Mouse (Mus musculus): Measurements from ENCODE around the gene Ston2.

The Ston2 gene

DNA sequence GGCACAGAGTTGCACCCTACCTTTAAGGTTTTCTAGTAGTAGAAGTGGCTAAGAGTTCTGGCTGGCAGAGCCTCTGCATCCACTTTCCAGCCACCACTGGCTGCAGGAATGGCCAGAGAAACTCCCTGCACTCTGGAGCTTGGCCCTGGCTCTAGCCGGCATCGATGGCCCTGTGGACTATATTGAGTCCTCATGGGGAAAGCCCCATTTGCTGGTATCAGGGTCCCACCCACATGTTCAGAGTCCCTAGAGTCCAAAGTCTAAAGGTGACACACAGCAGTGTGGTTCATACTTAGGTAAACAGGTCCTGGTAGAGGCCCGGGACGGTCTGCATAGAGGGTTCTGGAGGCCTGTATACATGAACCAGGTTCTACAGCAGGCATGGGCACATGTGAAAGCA, 92.0 kb downstream of the Ston2 start:
- no peak for DNase-seq

DNA sequence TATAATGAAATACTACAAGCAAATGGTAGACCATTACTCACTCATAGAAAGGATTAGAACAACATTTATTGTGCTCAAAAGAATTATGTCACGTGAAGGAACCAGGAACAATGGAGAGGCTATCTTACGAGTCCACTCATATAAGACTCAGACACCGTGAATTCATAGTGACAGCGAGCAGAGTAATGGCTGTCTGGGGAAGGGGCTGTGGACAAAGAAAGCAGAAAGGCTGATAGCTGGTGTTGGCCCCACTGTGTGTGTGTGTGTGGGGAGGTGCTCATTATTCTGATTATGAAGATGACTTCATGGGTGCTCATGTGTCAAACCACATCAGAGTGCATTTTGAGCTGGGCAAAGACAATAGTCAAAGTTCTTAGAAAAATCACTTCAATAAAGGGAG, 92.4 kb downstream of the Ston2 start:
- DNase-seq, result no peak

- no peak for DNase-seq
These were observed 93.4 kb downstream of the Ston2 start for GRCm38 (mm10) chr12:91694748-91695147.

- DNase-seq, result no peak
These were observed 94.6 kb downstream of the Ston2 start for GRCm38 (mm10) chr12:91693566-91693965.

GRCm38 (mm10) chr12:91692991-91693390, 95.2 kb downstream of the Ston2 start:
- DNase-seq, result no peak

- no peak for DNase-seq
These were observed 102.4 kb downstream of the Ston2 start for GRCm38 (mm10) chr12:91685674-91686290.

DNA sequence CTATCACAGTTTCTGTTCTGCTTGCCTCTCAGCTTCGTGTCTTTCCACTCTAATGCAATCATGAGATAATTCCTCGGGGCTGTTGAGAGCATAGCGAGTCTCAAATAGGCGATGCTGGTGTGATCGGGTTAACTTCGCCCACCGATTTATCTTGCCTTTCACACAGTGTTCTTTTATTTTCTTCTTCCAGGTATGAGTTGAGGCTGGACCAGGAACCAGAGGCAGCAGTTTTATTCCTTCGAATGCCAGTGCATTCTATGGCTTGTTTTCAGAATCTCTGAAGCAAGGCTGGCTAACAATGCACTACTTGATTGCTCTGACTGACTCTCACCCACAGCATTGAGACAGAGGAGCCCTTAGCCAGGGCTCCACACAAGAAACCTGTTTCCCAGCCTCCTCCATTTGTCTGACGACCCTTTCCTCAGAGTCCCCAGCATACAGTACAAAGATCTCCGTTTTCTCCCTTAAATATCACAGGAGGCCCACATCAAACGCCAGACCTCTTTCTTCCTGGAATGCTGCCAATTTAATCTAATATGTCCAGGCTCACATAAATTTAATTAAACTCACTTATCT, 103.3 kb downstream of the Ston2 start:
- no peak for DNase-seq

GRCm38 (mm10) chr12:91684101-91684839, 103.9 kb downstream of the Ston2 start:
- DNase-seq, result peak; percentile 74

DNA sequence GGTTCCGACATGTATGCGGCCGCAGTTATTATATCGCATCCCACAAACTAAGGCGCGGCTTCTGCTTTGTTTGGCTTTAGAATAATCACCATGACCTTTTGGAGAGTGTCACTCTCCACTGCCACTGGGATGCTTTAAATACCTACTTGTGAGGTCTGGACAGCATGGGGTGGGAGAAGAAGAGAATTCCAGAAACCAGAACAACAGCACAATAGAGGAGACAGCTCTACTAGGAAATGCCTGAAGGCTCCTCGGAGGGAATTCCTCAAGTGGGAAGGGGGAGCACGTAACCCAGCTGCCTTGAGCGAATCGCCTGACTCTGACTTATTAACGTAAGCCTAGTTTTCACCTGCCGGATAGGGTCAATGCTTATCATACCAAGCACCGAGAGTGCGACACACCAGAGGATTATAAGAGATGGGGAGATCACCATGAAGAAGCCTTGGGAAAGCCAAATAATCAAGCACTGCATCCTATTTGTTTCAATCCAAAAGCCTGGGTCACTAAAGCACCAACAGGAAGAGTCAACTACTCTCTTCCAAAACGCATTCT, 104.6 kb downstream of the Ston2 start:
- no peak for DNase-seq

- DNase-seq, result no peak
These were observed 105.1 kb downstream of the Ston2 start for GRCm38 (mm10) chr12:91683096-91683495.

DNA sequence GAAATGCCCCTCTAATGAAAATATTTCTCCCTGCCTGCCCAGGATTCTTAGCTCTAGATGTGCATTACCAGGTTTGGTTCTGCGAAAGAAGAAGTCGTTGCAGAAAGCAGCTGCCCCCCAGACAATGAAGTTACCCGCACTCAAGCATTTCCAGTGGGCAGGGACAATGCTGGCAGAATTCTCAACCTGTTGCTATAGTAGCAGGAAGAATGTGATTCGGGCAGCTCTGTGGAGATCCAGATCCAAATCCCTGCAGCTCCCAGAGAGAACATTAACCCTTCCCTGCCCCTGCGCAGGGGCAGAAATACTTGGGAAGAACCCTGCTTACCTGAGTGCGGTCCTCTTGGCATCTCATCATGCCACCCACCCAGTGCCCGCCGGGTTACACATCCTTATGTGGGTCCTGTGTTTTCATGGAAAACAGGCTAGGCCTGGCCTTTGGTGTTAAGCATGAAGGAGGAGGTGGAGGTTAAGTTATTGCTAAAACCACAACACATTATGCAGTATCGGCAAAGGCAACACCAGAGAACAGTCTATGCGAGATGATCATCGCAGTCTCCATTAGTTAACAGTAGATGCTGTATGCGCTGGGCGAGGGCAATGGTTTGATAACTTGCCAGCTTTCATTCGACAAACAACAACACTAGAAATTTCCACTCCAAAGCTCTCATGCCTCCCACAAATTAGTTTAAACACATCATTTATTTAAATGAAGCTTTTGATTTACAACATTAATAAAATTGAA, 108.7 kb downstream of the Ston2 start:
- no peak for DNase-seq

DNA sequence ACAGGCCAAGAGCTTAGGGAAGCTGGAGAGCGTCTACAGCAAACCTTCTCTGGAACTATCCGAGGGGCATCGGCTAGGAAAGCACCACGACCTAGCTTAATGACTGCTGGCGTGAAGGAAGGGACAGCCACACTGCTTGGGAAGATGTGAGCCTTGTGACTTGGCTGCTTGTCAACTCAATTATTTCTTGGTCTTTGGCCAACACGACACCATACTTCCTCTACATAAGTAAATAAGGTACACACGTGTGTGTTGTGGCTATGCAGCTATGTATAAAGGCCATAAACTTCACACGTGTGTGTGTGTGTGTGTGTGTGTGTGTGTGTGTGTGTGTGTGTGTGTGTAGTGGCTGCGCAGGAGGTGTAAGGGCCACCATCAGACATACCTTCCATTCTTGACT, 112.2 kb downstream of the Ston2 start:
- DNase-seq, result no peak

DNA sequence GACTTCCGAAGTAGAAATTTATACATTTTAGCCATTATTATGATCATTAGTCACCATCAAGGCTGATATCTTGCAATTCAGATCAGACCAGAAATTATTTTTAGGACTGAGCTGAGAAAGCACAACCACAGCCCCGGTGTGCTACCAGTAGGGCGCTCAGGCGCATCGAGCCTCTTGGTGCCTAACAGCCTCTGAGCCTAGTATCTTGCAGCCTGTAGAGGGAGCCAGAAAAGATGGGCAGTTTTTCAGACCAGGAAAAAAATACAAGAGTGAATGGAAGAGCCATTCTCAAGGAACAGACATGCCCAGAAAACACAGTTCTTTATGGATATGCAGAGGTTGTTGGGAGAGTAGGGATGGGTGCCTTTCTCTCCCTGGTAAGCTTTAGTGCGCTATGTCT, 115.0 kb downstream of the Ston2 start:
- DNase-seq, result peak; percentile 44

- DNase-seq, result no peak
These were observed 115.7 kb downstream of the Ston2 start for GRCm38 (mm10) chr12:91672528-91672927.

GRCm38 (mm10) chr12:91668529-91669245, 119.5 kb downstream of the Ston2 start:
- peak; percentile 66 for DNase-seq

GRCm38 (mm10) chr12:91667741-91668140, 120.4 kb downstream of the Ston2 start:
- DNase-seq, result no peak

DNA sequence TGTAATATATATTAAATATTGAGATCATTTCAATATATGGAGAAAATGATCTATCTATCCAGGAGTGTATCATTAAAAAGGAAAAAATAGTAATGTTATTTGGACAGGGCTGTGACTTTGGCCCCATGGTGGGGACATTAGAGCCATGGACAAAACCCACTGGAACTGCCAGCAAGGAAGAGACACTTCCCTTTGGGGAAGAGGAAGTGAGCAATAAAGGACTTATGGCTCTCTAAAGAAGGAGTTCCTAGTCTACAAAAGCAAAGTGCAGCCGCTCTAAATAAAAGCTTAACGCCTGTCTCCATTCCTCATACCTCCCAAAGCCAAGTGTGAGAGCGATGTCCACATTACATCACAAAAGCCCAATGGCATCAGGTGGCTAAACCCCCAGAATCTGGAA, 121.6 kb downstream of the Ston2 start:
- DNase-seq, result no peak

DNA sequence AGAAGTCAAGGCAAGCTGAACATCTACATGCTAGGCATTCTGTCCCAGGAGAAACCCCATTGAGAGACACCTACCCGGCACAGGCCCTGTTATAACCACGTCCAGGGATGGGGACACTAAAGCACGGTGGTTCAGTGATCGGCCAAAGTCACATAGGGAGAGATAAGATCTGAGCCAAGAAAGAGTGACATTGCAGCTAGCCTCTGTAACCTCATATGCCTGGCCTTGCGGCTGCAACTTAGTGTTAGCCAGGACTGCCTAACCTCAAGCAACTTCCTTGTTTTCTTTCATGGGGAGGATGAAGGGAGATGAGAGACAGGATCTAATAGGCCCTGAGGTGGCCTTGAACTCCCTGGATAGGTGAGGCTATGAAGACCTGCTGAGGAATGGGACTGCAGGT, 122.8 kb downstream of the Ston2 start:
- no peak for DNase-seq

DNA sequence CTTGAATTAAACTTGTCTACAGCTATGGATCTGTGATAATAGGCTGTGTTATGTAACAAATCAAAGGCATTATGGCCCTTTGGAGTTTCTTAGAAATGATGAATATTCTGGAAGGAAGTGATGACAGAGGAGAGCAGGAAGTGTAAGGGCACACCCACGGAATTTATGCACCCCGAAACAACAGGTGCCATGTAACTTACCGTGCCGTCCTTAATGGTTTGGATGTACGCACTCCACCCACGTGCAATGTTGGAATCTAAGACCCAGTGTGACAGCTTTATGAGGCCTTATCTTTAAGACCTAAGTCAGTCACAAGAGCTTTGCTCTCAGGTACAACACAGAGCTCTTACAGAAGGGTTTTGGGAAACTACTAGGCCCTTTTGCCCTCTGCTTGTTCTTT, 124.9 kb downstream of the Ston2 start:
- no peak for DNase-seq

DNA sequence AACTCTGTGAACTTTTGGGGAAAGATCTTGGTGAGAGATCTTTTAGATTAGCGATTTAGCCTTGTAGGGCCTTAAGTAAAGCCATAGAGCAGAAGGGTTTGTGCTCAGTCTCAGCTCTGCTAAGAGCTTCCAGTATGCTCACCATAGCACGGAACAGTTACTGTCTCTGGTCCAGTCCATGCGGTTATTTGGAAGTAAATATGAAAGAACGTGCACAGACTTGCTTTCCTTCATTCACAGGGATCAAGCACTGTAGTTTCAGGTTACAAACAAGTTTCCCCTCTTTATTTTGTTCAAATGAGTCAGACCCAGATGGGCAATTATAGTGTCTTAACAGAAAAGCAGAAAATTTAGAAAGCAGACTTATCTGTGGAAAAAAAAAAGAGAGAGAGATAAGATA, 125.3 kb downstream of the Ston2 start:
- no peak for DNase-seq

- no peak for DNase-seq
These were observed 127.4 kb downstream of the Ston2 start for GRCm38 (mm10) chr12:91660640-91661417.

Data from thymus, postnatal 14 days (tissue).